Mouse (Mus musculus) limb, embryonic 12.5 days (tissue): Measurements from ENCODE around the gene Gucy2d. TPM values are rescaled to one million over a fixed set of nuclear protein-coding genes. Genes with fewer than 3 reads are reported as not detected.

Source experiments
- ATAC-seq: fragments of 200-750 bp; cut with Nextera tagmentation; 2 replicates; pipeline ENCODE4 v1.8.0; 2017; ENCODE audit warnings: low read depth, moderate TSS enrichment; ENCODE audit not compliant: insufficient number of reproducible peaks, insufficient read depth, low FRiP score, low TSS enrichment
- H3K27ac ChIP-seq: fragments of 300-500 bp; sonication (generic); 2 replicates; pipeline ENCODE4 v1.5.1; 2016; ENCODE audit warnings: mild to moderate bottlenecking, moderate library complexity
- H3K27me3 ChIP-seq: fragments of 300-500 bp; sonication (generic); 2 replicates; pipeline ENCODE4 v1.6.1; 2016; ENCODE audit warnings: mild to moderate bottlenecking, moderate library complexity
- H3K36me3 ChIP-seq: fragments of 300-500 bp; sonication (generic); 2 replicates; pipeline ENCODE4 v1.6.1; 2016; ENCODE audit warnings: mild to moderate bottlenecking, moderate library complexity
- H3K4me1 ChIP-seq: fragments of 300-500 bp; sonication (generic); replicated peaks from 2 replicates; pipeline ENCODE4 v1.6.1; 2016
- H3K4me2 ChIP-seq: fragments of 300-500 bp; sonication (generic); 2 replicates; pipeline ENCODE4 v1.6.1; 2016; ENCODE audit warnings: mild to moderate bottlenecking, moderate library complexity
- H3K4me3 ChIP-seq: fragments of 300-500 bp; sonication (generic); replicated peaks from 2 replicates; pipeline ENCODE4 v1.5.1; 2016; ENCODE audit warnings: mild to moderate bottlenecking
- H3K9ac ChIP-seq: fragments of 300-500 bp; sonication (generic); replicated peaks from 2 replicates; pipeline ENCODE4 v1.6.1; 2016; ENCODE audit warnings: mild to moderate bottlenecking, moderate library complexity
- H3K9me3 ChIP-seq: fragments of 300-500 bp; sonication (generic); 2 replicates; pipeline ENCODE4 v1.6.1; 2016; ENCODE audit warnings: mild to moderate bottlenecking, moderate library complexity
- WGBS: fragments of 180-500 bp; shearing (Covaris S2); methylation state at CpG from one replicate; pipeline ENCODE4 v1.1.7; 2016; 5-methylcytosine and 5-hydroxymethylcytosine counted together
- polyA plus RNA-seq: library from polyadenylated mRNA; unstranded; fragments of >200 nt; fragmentation: Nextera tagmentation; extraction: Ambion mirVana; gene quantifications from 2 replicates; pipeline ENCODE4 v1.2.1, GENCODE M21; 2016

Gucy2d gene
- polyA plus RNA-seq, 1 experiment from 2014 or later, result 0.08 TPM

GRCm38 (mm10) chr7:98490328-98490727 is 50.1 kb downstream of the Gucy2d start:
- H3K4me3 ChIP-seq, result peak overlapping the region; percentile 53
- ATAC-seq, result no peak
- H3K27ac ChIP-seq, result no peak overlapping the region
- H3K4me1 ChIP-seq, result peaks cover 34% of the 10 kb centered on the region
- WGBS, result 54% methylated on average over 4 of the region's 4 CpGs
- H3K9ac ChIP-seq, result no peak overlapping the region
- H3K4me2 ChIP-seq, result peak overlapping the region; percentile 79
- H3K36me3 ChIP-seq, result no peaks in the 10 kb centered on the region
- no peaks in the 10 kb centered on the region for H3K9me3 ChIP-seq
- H3K27me3 ChIP-seq, result peaks cover 29% of the 10 kb centered on the region

- peak overlapping the region; percentile 79; the same call in 1 of the 2 replicates for H3K4me2 ChIP-seq
- H3K4me1 ChIP-seq, result peaks cover 37% of the 10 kb centered on the region
These were observed 50.7 kb downstream of the Gucy2d start for GRCm38 (mm10) chr7:98490911-98491310.

GRCm38 (mm10) chr7:98491451-98492200 is 51.4 kb downstream of the Gucy2d start:
- no peaks in the 10 kb centered on the region for H3K36me3 ChIP-seq
- no peaks in the 10 kb centered on the region for H3K9me3 ChIP-seq
- ATAC-seq, result no peak
- peaks cover 37% of the 10 kb centered on the region for H3K4me1 ChIP-seq
- H3K27me3 ChIP-seq, result peaks cover 29% of the 10 kb centered on the region
- H3K4me2 ChIP-seq, result no peak overlapping the region; the same call in 1 of the 2 replicates
- no peak overlapping the region for H3K27ac ChIP-seq
- WGBS, result 65% methylated on average over 9 of the region's 9 CpGs
- no peak overlapping the region for H3K4me3 ChIP-seq
- H3K9ac ChIP-seq, result 0 out of 2 replicates have a peak overlapping the region, but pooled peaks have one; percentile 23

More at GRCm38 (mm10) chr7:98490911-98491310, 50.7 kb downstream of the Gucy2d start:
- Histone ChIP-seq H3K9ac (no peak overlapping the region), H3K9me3 (no peaks in the 10 kb centered on the region), H3K36me3 (no peaks in the 10 kb centered on the region), H3K27me3 (peaks cover 29% of the 10 kb centered on the region), H3K27ac (no peak overlapping the region), H3K4me3 (no peak overlapping the region)
- ATAC-seq, result no peak
- 95% methylated on average over 6 of the region's 6 CpGs for WGBS

GRCm38 (mm10) chr7:98492331-98492730 is 52.1 kb downstream of the Gucy2d start:
- ATAC-seq, result no peak
- Histone ChIP-seq H3K27ac (no peak overlapping the region), H3K36me3 (no peaks in the 10 kb centered on the region), H3K9me3 (no peaks in the 10 kb centered on the region), H3K4me2 (no peak overlapping the region), H3K9ac (0 out of 2 replicates have a peak overlapping the region, but pooled peaks have one; percentile 23), H3K27me3 (peaks cover 28% of the 10 kb centered on the region), H3K4me3 (no peak overlapping the region), H3K4me1 (peaks cover 35% of the 10 kb centered on the region)
- 77% methylated on average over 5 of the region's 5 CpGs for WGBS

- no peaks in the 10 kb centered on the region for H3K36me3 ChIP-seq
- peaks cover 19% of the 10 kb centered on the region for H3K27me3 ChIP-seq
- 58% methylated on average over 2 of the region's 2 CpGs for WGBS
- no peak overlapping the region for H3K4me2 ChIP-seq
- H3K4me3 ChIP-seq, result no peak overlapping the region
- no peak overlapping the region for H3K9ac ChIP-seq
- no peak for ATAC-seq
- no peak overlapping the region for H3K27ac ChIP-seq
- H3K9me3 ChIP-seq, result no peaks in the 10 kb centered on the region
- peaks cover 35% of the 10 kb centered on the region for H3K4me1 ChIP-seq
These were observed 53.1 kb downstream of the Gucy2d start for GRCm38 (mm10) chr7:98493307-98493706.

- Histone ChIP-seq H3K27ac (no peak overlapping the region), H3K36me3 (no peaks in the 10 kb centered on the region), H3K9me3 (no peaks in the 10 kb centered on the region), H3K9ac (no peak overlapping the region), H3K4me2 (no peak overlapping the region), H3K27me3 (peaks cover 13% of the 10 kb centered on the region), H3K4me3 (no peak overlapping the region), H3K4me1 (peaks cover 33% of the 10 kb centered on the region)
- ATAC-seq, result no peak
- WGBS, result 65% methylated on average over 18 of the region's 18 CpGs
These were observed 53.8 kb downstream of the Gucy2d start for GRCm38 (mm10) chr7:98493901-98494480.

- ATAC-seq, result no peak
- Histone ChIP-seq H3K9ac (no peak overlapping the region), H3K9me3 (no peaks in the 10 kb centered on the region), H3K27ac (no peak overlapping the region), H3K27me3 (peaks cover 5% of the 10 kb centered on the region), H3K4me2 (no peak overlapping the region), H3K4me3 (no peak overlapping the region), H3K4me1 (peaks cover 40% of the 10 kb centered on the region), H3K36me3 (no peaks in the 10 kb centered on the region)
- 73% methylated on average over 1 of the region's 1 CpGs for WGBS
These were observed 55.4 kb downstream of the Gucy2d start for GRCm38 (mm10) chr7:98495591-98495990.

- 46% methylated on average over 5 of the region's 5 CpGs for WGBS
- Histone ChIP-seq H3K27me3 (peaks cover 3% of the 10 kb centered on the region; the same call in 1 of the 2 replicates), H3K9ac (no peak overlapping the region), H3K9me3 (no peaks in the 10 kb centered on the region), H3K4me3 (no peak overlapping the region), H3K27ac (no peak overlapping the region), H3K4me1 (peaks cover 45% of the 10 kb centered on the region), H3K36me3 (no peaks in the 10 kb centered on the region), H3K4me2 (no peak overlapping the region)
- no peak for ATAC-seq
These were observed 57.2 kb downstream of the Gucy2d start for GRCm38 (mm10) chr7:98497451-98497850.

- H3K4me2 ChIP-seq, result no peak overlapping the region
- WGBS, result 93% methylated on average over 12 of the region's 12 CpGs
- H3K36me3 ChIP-seq, result no peaks in the 10 kb centered on the region
- H3K9ac ChIP-seq, result no peak overlapping the region
- peaks cover 3% of the 10 kb centered on the region; the same call in 1 of the 2 replicates for H3K27me3 ChIP-seq
- H3K27ac ChIP-seq, result no peak overlapping the region
- H3K9me3 ChIP-seq, result no peaks in the 10 kb centered on the region
- peaks cover 51% of the 10 kb centered on the region for H3K4me1 ChIP-seq
- no peak overlapping the region for H3K4me3 ChIP-seq
- no peak for ATAC-seq
These were observed 57.9 kb downstream of the Gucy2d start for GRCm38 (mm10) chr7:98498101-98498500.

- no peaks in the 10 kb centered on the region for H3K36me3 ChIP-seq
- H3K27me3 ChIP-seq, result peaks cover 3% of the 10 kb centered on the region; the same call in 1 of the 2 replicates
- no peak overlapping the region for H3K9ac ChIP-seq
- no peak overlapping the region for H3K4me3 ChIP-seq
- H3K4me1 ChIP-seq, result peaks cover 50% of the 10 kb centered on the region
- no peak overlapping the region for H3K27ac ChIP-seq
- H3K9me3 ChIP-seq, result no peaks in the 10 kb centered on the region
- ATAC-seq, result no peak
- no peak overlapping the region for H3K4me2 ChIP-seq
- WGBS, result 82% methylated on average over 20 of the region's 20 CpGs
These were observed 58.7 kb downstream of the Gucy2d start for GRCm38 (mm10) chr7:98498656-98499560.
